Mouse (Mus musculus) lung, postnatal 36 days (tissue): ENCODE measurements around the gene Inca1.

ENCODE experiments used
- DNase-seq: peaks from one replicate; pipeline ENCODE4 v3.0.0; 2022; ENCODE audit warnings: mixed read lengths

The Inca1 gene

GRCm38 (mm10) chr11:70668771-70669505, 31.0 kb downstream of the Inca1 start, which contains the start of gene Spag7:
Gene Spag7 (minus strand): TSS chr11:70669416.
- peak; percentile 100 for DNase-seq

- no peak for DNase-seq
These were observed 31.6 kb downstream of the Inca1 start for GRCm38 (mm10) chr11:70668335-70668770.

GRCm38 (mm10) chr11:70667271-70668150, 32.4 kb downstream of the Inca1 start:
- DNase-seq, result peak; percentile 50

- no peak for DNase-seq
These were observed 33.3 kb downstream of the Inca1 start for GRCm38 (mm10) chr11:70666687-70667086.

GRCm38 (mm10) chr11:70664741-70665140, 35.2 kb downstream of the Inca1 start:
- DNase-seq, result no peak

GRCm38 (mm10) chr11:70663957-70664356, 36.0 kb downstream of the Inca1 start:
- no peak for DNase-seq

GRCm38 (mm10) chr11:70663101-70663500, 36.9 kb downstream of the Inca1 start:
- no peak for DNase-seq

- no peak for DNase-seq
These were observed 39.4 kb downstream of the Inca1 start for GRCm38 (mm10) chr11:70660571-70660970.

GRCm38 (mm10) chr11:70658942-70659341, 41.0 kb downstream of the Inca1 start:
- DNase-seq, result no peak

GRCm38 (mm10) chr11:70658521-70658920, 41.4 kb downstream of the Inca1 start:
- DNase-seq, result no peak

GRCm38 (mm10) chr11:70657991-70658390, 42.0 kb downstream of the Inca1 start:
- DNase-seq, result no peak

GRCm38 (mm10) chr11:70657573-70657972, 42.4 kb downstream of the Inca1 start:
- DNase-seq, result no peak

- DNase-seq, result no peak
These were observed 43.0 kb downstream of the Inca1 start, which contains the start of gene Eno3 for GRCm38 (mm10) chr11:70656964-70657363. Gene Eno3 (plus strand): TSS chr11:70657202.

- DNase-seq, result peak; percentile 45
These were observed 43.5 kb downstream of the Inca1 start for GRCm38 (mm10) chr11:70656456-70656927.

- DNase-seq, result peak; percentile 54
These were observed 44.1 kb downstream of the Inca1 start for GRCm38 (mm10) chr11:70655571-70656455.

GRCm38 (mm10) chr11:70654923-70655570, 44.9 kb downstream of the Inca1 start:
- DNase-seq, result peak; percentile 84

GRCm38 (mm10) chr11:70654198-70654922, 45.6 kb downstream of the Inca1 start, which contains the start of gene Pfn1:
Gene Pfn1 (minus strand): TSS chr11:70654644.
- DNase-seq, result peak; percentile 78

GRCm38 (mm10) chr11:70653345-70654197, 46.4 kb downstream of the Inca1 start:
- DNase-seq, result peak; percentile 74

- DNase-seq, result peak; percentile 56
These were observed 47.0 kb downstream of the Inca1 start for GRCm38 (mm10) chr11:70652884-70653344.
